Mouse (Mus musculus) liver, adult 2 months (tissue): Measurements from ENCODE around the gene Cby3. TPM values are rescaled to one million over a fixed set of nuclear protein-coding genes. Genes with fewer than 3 reads are reported as not detected.
"Not testable (repeated sequence)": the region's sequence is repeated elsewhere in the genome, so short reads cannot be mapped to it uniquely, and the experiment has no call there.

Experiments
- DNase-seq: peaks from one replicate; pipeline ENCODE4 v3.0.0-alpha.2; 2011; ENCODE audit warnings: low read depth, low spot score; ENCODE audit errors: extremely low read depth
- H3K27ac ChIP-seq: fragments of 200-500 bp; replicated peaks from 2 replicates; pipeline ENCODE4 v1.5.1; 2012; ENCODE audit warnings: low read depth, mild to moderate bottlenecking, control low read depth, inconsistent platforms, low read length; ENCODE audit not compliant: insufficient read depth
- H3K27me3 ChIP-seq: fragments of 200-500 bp; 2 replicates; pipeline ENCODE4 v1.6.1; 2012; ENCODE audit warnings: mild to moderate bottlenecking, moderate library complexity, low read length, inconsistent platforms; ENCODE audit not compliant: control insufficient read depth, insufficient read depth
- H3K36me3 ChIP-seq: fragments of 200-500 bp; 2 replicates; pipeline ENCODE4 v1.6.1; 2012; ENCODE audit warnings: low read length, inconsistent platforms; ENCODE audit not compliant: control insufficient read depth, insufficient read depth
- H3K4me1 ChIP-seq: fragments of 200-500 bp; 2 replicates; pipeline ENCODE4 v1.6.1; 2011; ENCODE audit warnings: low read length; ENCODE audit not compliant: control insufficient read depth, insufficient read depth
- H3K4me3 ChIP-seq: fragments of 200-500 bp; 2 replicates; pipeline ENCODE4 v1.5.1; 2011; ENCODE audit warnings: low read depth, mild to moderate bottlenecking, control low read depth, low read length, moderate library complexity; ENCODE audit not compliant: insufficient read depth
- H3K79me2 ChIP-seq: fragments of 200-500 bp; 2 replicates; pipeline ENCODE4 v1.6.1; 2012; ENCODE audit warnings: inconsistent platforms, mild to moderate bottlenecking, low read length, moderate library complexity; ENCODE audit not compliant: control insufficient read depth, insufficient read depth
- H3K9ac ChIP-seq: fragments of 200-500 bp; 2 replicates; pipeline ENCODE4 v1.6.1; 2012; ENCODE audit warnings: low read depth, mild to moderate bottlenecking, control low read depth, inconsistent platforms, low read length
- CTCF ChIP-seq: fragments of 200-500 bp; IDR thresholded peaks from 2 replicates; pipeline ENCODE4 v1.5.1; 2011; ENCODE audit warnings: low read depth, low read length, control low read depth
- POLR2A ChIP-seq: fragments of 200-500 bp; IDR thresholded peaks from 2 replicates; pipeline ENCODE4 v1.6.1; 2011; ENCODE audit warnings: low read length, control low read depth; ENCODE audit not compliant: insufficient read depth; ENCODE audit errors: extremely low read depth
- WGBS: fragments of 180-500 bp; shearing (Covaris S2); methylation state at CpG from one replicate; pipeline ENCODE4 v1.1.7; 2018; 5-methylcytosine and 5-hydroxymethylcytosine counted together
- polyA plus RNA-seq: library from polyadenylated mRNA; depleted of rRNA; stranded (reverse); fragments of >200 nt; gene quantifications from 2 replicates; pipeline ENCODE4 v1.2.3, GENCODE M21; 2012
- total RNA-seq: library from RNA; depleted of rRNA; stranded (reverse); fragments of >200 nt; gene quantifications from 2 replicates; pipeline ENCODE4 v1.2.3, GENCODE M21; 2014

Cby3 gene
- total and polyA plus RNA-seq, 2 experiments = not detected

DNA sequence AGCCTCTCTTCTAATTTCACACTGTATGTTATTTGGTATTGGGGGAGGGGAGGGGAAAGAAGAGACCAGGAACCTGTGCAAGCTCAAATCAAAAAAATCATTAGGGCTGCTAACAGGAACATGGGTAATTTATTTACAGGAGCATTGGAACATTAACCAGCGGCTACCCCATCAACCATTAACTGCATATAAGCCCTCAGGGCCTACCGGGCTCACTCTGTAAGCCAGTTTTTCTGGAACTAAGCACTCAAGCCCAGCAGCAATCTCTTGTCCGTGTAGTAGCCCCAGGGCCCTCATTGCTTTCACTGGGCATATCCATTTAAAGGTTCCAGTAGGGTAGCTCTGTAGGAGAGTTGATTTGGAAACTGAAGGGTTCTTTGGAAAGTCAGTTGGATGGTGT, 589 bp downstream of the Cby3 start:
- TF ChIP-seq POLR2A = no peak
- no peak for TF ChIP-seq CTCF
- Histone ChIP-seq H3K36me3 (no peaks in the 10 kb centered on the region), H3K9ac (no peak overlapping the region), H3K4me1 (peaks cover 8% of the 10 kb centered on the region), H3K4me3 (no peak overlapping the region), H3K27ac (peak overlapping the region; percentile 38), H3K79me2 (no peaks in the 10 kb centered on the region), H3K27me3 (no peaks in the 10 kb centered on the region)
- 19% methylated on average over 3 of the region's 3 CpGs for WGBS
- DNase-seq = peak; percentile 90

DNA sequence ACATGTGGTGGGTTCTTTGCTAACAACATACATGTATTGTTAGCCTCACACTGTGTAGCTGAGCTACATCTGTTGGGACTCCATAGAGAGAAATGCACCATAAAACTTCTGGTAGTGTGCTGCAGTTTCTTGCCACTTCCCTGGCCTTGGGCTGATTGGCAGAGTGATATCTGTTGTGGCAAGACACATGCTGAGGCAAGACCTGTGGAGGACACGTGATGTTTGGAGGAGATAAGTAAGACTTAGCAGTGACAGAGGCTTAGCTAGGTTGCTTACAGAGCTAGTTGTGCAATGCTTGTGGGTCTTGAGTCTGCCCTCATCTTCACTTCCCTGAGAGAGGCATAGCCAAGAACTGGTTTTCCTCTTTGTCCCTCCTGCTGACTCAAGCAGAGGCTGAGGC, 1.1 kb downstream of the Cby3 start:
- Histone ChIP-seq H3K9ac (no peak overlapping the region), H3K27me3 (no peaks in the 10 kb centered on the region), H3K36me3 (no peaks in the 10 kb centered on the region), H3K79me2 (no peaks in the 10 kb centered on the region), H3K4me3 (no peak overlapping the region), H3K27ac (peak overlapping the region; percentile 38), H3K4me1 (peaks cover 8% of the 10 kb centered on the region)
- TF ChIP-seq POLR2A (no peak), CTCF (no peak)
- WGBS = 24% methylated on average over 1 of the region's 1 CpGs
- DNase-seq = peak; percentile 52

DNA sequence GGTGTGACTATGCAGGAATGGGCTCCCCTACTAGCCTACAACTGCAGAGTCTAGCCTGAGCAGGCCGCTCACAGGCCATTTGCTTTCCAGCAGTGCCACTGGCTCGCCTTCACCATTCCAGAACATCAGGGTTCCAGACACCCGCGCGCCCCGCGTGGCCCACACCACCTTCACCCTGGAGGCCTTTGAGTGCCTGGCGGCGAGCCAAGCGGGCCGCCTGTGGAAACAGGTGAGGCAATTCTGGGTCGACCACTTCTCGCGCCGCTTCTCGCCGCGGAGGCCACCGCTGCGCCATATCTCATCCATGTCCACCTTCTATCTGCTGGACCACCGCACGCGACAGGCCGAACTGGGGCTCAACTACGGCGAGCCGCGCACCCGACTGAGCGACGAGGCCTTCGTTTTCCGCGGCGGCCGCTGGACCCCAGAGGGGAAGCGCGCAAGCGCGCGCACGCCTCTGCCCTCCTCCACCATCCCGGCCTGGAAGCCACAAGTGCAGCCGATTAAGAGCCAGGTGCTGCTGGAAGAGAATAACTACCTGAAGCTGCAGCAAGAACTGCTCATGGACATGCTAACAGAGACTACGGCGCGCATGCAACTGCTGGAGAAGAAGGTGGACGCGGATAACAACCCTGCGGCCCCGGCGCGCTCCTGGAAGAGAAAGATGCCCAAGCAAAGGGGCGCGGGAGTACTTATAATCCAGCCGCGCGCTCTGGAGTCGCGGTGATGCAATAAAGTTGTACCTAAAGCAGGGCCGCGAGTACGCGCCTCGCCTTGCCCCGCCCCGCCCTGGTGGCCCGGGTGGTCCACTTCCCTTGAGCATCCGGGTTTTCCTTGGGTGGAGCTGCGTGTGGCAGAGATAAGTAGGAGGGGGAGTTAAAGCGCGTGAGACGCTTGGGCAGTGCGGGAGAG, 4.9 kb downstream of the Cby3 start:
- Histone ChIP-seq H3K27ac (no peak overlapping the region), H3K79me2 (no peaks in the 10 kb centered on the region), H3K27me3 (no peaks in the 10 kb centered on the region), H3K4me3 (peak overlapping the region; percentile 82), H3K36me3 (no peaks in the 10 kb centered on the region), H3K9ac (peak overlapping the region; percentile 82), H3K4me1 (peaks cover 8% of the 10 kb centered on the region)
- no peak for DNase-seq
- 5% methylated on average over 74 of the region's 74 CpGs for WGBS
- TF ChIP-seq CTCF (no peak), POLR2A (no peak)

DNA sequence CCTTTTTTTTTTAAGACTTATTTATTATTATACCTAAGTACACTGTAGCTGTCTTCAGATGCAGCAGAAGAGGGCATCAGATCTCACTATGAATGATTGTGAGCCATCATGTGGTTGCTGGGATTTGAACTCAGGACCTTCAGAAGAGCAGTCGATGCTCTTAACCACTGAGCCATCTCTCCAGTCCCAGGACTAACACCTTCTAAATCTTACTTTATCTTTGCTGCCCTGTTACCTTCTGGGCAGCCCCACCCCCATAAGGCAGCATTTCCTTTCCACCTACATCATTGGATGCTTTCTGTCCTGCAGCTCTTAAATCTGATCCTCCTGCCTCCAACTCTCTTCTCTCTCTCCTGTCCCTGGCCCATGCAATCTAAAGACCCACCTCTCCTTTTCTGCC, 7.0 kb downstream of the Cby3 start:
- not testable (repeated sequence) for H3K4me1 ChIP-seq, H3K4me3 ChIP-seq, H3K27me3 ChIP-seq, DNase-seq, H3K36me3 ChIP-seq, H3K27ac ChIP-seq, H3K79me2 ChIP-seq, H3K9ac ChIP-seq
- WGBS = 92% methylated on average over 1 of the region's 1 CpGs

DNA sequence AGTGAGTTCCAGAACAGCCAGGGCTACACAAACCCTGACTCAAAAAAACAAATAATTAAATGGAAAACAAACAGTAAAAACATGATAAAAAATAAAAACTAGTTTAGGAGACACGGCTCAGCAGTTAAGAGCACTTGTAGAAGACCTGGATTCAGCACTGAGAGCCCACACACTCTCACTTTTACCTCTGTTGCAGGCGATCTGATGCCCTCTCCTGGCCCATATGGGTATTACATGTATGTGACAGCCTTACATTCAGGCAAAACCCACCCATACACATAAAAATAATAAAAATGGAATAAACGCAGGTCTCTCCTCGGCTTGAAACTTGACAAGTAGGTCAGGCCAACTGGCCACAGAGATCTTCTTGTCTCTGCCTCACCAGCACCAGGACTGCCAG, 10.3 kb downstream of the Cby3 start:
- no peak overlapping the region for H3K27ac ChIP-seq
- no peak for TF ChIP-seq POLR2A
- TF ChIP-seq CTCF = peak; percentile 71
- 3% methylated on average over 4 of the region's 4 CpGs for WGBS
- H3K9ac ChIP-seq = no peak overlapping the region
- no peaks in the 10 kb centered on the region for H3K79me2 ChIP-seq
- H3K27me3 ChIP-seq = no peaks in the 10 kb centered on the region
- H3K4me1 ChIP-seq = peaks cover 2% of the 10 kb centered on the region; the same call in 1 of the 2 replicates
- no peak overlapping the region for H3K4me3 ChIP-seq
- DNase-seq = peak; percentile 69
- no peaks in the 10 kb centered on the region for H3K36me3 ChIP-seq

DNA sequence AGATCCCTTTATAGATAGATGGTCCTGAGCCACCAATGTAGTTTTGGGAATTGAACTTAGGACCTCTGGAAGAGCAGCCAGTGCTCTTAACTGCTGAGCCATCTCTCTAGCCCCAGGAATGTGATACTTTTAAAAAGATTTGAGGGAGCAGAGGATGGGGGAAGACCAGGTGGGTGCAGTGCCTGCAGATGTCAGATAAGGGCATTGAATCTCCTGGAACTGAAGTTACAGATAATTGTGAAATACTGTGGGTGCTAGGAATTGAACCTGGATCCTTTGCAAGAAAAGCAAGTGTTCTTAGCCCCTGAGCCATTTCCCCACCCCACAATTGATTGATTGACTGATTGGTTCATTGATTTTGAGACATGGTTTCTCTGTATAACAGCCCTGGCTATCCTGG, 11.1 kb downstream of the Cby3 start:
- TF ChIP-seq CTCF (no peak), POLR2A (no peak)
- H3K9ac ChIP-seq = no peak overlapping the region
- no peak overlapping the region for H3K27ac ChIP-seq
- H3K79me2 ChIP-seq = no peaks in the 10 kb centered on the region
- H3K27me3 ChIP-seq = no peaks in the 10 kb centered on the region
- H3K36me3 ChIP-seq = no peaks in the 10 kb centered on the region
- DNase-seq = no peak
- H3K4me1 ChIP-seq = no peaks in the 10 kb centered on the region
- H3K4me3 ChIP-seq = no peak overlapping the region
